Mouse (Mus musculus) induced T-regulatory cell, adult 2 months (primary cell): Measurements from ENCODE around the gene Nav1.

Experiments
- DNase-seq: peaks from one replicate; pipeline ENCODE4 v3.0.0-alpha.2; 2012; ENCODE audit warnings: low read depth

The Nav1 gene

DNA sequence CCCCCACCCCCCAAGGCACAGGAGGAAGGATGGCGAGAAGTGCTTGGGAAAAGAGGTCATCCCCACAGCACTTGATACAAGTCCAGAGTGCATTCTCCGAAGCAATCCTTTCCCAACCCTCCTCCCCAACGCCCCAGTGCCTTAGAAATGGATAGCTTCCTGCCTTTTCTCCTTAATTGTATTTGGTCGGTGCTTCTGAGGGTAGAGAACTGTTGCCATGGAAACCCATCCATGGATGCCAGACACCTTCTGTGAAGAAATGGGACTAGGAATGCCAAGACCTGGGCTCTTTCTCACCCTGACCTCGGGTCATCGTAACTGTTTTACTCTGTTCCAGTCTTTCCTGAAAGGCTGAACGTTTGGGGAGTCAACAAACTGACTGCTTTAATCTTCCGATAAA lies 26.1 kb downstream of the Nav1 start:
- no peak for DNase-seq

DNA sequence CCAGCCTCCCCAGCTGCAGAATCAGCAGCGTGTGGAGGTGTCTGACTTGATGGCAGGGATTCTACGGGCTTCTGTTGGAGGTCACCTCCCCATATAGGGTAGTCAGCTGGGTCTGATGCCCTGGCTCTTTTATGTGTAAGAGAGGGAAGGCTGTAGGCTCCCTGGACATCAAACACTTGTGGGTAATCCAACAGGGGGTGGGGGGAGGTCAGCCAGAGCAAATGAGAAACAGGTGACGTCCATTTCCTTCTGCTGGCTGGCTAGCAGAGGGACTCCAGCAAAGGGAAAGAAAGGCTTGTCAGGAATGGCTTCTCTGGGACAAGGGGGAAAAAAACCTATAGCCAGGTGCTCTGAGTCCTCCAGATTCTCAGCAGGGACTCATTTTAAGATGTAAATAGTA lies 28.0 kb downstream of the Nav1 start:
- DNase-seq, result no peak

DNA sequence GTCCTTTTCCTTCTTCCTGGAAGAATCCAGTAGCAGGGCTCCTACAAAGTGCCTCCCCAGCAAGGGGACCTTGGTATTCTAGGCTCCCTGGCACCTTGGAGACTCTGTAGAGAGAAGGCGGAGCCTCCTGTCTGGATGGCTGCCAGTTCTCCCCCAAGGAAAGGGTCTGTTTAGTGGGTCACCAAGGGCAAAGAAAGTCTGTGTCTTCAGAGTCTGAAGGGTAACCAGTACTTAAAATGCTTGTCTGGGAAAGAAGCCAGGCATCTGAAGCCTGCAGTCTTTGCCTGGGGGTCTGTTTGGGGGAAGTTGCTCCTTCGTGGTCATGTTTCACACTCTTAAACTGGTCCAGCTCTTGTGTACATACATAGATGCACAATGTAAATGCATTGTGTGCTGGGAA lies 29.3 kb downstream of the Nav1 start:
- DNase-seq, result no peak

DNA sequence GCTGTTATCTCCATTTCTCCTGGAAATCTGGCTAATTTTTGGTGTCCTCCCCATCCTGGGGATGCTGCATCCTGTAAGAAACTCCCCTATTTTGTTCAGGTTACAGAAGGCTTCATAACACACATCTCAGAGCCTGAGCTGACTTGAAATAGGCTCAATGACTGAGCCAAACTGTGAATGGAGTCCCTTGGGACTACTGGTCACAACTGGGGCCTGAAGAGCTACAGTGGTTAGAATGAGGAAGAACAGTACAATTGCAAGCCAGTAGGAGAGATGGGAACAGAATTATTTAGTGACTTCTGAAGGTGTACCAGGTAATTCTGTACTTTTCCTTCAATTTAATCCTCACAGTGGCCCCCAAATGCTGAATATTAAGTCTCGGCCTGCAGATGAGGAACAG lies 31.7 kb downstream of the Nav1 start:
- DNase-seq, result no peak

DNA sequence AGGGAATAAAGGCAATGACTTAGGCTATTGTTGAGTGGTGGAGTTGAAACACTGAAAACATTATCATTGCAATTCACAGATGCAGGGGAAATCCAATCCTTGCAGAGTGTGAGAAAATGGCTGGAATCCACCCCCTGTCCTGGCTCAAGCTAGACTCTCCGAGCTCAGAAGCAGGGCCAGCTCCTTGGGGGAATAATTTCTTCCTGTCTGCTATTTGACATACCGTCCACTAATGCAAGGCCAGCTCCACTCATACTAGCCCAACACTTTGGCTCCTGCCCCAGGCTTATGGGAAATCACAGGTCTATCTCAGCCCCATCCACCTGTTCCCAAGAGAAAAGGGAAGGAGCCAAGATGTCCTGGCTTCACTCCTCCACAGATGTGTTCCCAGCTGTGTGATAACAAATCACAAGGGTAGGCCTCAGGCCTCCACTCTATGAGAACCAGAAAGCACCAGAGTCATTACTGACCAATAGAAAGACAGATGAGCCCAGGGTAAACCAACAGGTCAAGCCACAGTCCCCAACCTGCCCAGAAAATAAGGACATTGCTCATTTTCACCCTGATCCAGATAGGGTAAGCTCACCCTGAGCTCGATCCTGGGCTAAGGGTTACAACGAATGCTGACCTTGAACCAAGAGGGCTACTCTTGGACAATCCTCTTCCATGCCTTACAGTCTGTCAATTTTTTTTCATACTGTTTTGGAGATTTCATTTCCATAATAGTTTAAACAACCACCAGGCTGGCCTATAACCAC lies 32.5 kb downstream of the Nav1 start:
- no peak for DNase-seq

DNA sequence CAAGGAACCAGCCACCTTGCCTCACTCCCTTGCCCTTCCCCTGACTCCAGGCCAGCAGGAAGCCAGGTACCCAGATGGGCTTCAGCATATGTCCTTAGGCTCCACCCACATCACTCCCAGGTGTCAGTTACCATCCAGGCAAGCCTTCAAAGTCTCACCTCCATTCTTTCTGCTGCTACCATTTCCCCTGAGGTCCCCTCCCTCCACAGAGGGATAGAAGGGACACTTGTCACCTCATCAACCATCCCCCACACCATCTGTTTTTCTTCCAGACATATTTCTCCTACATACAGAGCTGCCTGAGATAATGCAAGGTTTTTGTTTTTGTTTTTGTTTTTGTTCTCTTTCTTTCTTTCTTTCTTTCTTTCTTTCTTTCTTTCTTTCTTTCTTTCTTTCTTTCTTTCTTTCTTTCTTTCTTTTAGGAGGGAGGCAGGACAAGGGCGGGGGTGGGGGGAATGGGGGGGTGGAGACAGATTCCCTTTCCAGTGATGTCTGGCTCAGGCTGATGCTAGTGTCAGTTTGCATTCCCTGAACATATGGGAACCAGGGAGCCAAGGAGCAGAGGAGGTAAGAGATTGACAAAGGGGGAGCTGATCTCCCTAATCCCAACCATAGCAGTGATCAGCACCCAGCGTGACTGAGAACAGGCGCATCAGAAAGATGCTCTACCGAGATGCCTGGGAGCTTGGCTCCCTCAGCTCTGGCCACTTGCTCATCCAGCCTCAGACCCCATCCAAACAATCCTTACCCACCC lies 34.8 kb downstream of the Nav1 start:
- DNase-seq, result no peak

DNA sequence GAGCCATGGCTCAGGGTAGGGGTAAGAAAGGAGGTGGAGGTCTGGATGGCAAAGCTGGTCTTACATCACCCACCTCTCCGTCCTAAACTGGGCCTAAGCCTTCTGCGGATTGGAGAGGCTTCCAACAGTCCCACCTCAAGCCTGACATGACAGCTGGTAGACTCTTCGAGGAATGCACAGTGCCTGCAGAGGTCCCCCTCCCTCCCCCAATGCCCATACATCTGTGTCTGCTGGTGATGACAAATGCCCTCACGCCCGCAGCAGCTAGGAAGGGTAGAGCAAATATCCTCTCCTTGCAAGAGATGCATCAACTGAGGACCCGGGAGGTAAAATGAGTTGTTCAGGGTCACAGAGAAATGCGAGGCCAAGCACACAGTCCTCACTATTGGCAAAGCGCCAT lies 39.0 kb downstream of the Nav1 start:
- no peak for DNase-seq

DNA sequence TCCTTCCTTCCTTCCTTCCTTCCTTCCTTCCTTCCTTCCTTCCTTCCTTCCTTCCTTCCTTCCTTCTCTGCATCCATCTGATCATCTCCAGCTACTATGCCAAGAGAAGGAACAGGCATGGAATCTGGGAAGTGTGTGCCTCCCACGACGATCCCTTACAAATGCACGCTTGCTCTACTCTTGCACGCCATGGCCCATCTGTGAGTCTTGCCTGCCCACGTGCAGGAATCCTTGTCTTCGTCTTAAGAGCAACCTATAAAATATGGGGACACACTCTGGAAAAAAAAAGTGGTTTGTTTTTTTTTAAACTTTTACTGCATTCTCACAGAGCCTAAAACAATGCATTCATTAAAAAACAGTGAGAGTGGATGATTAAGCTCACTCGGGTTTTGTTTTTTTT lies 40.5 kb downstream of the Nav1 start:
- DNase-seq, result no peak

DNA sequence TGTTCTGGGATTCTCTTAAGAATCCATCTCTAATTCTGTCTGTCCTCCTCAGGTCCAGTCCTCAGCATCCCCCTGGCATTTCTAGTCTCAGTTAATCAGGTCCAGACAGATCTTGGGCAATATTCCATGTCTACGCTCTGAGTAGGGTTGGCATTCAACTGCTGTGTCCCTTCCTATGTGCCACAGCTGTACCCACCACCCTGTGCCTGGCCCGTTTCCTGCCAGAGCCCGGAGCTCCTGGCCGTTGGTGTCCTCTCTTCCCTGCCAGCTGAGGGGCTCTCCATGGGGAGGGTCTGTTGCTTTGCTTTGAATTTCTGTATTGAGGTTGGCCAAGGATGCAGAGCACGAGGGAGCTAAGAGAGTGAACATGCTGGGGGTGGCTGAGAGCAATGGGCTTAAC lies 41.3 kb downstream of the Nav1 start:
- DNase-seq, result no peak

DNA sequence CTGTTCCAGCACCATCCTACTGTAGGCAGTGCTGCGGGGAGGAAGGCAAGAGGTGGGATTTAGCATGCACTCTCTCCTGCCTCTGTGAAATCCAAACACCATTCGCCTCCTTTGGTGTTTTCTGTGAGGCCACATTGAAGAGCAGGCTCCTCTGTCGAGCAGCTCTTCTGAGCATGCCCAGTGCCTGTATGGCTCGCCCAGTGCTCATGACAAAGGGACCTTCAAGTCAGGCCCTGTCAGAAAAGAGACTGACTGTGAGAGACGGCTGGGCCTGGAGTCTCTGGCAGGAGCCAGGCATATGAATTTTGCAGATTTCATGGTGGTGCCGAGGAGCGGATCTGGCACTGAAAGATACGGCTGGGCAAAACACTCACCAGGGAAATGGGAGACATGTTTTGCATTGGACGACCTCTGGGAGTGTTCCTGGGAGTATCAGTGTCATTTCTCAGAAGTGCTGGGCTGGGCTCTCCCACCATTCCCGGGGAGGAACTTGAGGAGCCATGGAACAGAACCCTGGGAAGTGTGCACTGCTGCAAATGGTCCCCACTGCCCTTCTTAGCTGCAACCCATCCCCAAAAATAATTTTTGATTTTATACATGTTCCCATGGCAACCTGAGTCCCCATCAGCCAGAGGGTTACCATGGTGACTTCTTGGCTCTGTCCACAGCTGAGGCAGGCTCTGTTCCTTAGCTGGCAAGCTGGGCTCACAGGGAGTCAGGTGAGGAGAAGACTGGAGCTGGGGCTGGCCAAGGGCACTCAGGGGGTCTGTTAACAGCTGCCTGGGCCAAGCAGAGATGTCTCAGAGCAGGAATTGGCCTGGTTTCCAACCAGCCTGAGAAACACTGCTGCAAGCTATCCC lies 42.2 kb downstream of the Nav1 start:
- DNase-seq, result no peak

DNA sequence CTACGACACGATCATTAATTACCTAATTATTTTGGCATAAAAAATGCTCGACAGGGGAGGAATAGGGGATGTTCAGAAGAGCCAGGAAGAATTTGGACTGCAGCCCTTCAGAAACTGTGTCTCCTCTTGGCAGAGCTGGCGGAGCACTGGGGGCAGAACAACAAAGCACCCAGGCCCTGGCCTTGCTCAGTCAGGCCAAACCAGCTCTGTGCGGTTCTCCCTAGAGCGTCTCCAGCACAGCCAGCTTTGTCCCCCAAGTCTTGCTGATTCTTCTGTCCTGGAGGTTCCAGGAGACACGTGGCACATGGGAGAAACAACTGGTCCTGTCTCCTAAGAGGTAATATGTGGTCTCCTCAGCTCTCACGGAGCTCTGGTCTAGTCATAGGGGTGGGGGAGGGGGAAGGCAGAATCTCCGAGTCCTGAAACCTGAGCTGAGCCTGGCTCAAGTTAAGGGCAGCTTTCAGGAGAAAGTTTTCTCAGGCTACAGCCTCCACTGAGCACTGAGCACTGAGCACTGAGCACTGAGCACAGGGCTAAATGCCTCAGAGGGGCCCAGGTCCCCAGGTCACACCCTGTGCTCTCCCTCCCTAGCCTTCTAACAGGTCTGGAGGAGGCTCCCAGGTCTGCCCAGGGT lies 43.2 kb downstream of the Nav1 start:
- DNase-seq, result no peak

DNA sequence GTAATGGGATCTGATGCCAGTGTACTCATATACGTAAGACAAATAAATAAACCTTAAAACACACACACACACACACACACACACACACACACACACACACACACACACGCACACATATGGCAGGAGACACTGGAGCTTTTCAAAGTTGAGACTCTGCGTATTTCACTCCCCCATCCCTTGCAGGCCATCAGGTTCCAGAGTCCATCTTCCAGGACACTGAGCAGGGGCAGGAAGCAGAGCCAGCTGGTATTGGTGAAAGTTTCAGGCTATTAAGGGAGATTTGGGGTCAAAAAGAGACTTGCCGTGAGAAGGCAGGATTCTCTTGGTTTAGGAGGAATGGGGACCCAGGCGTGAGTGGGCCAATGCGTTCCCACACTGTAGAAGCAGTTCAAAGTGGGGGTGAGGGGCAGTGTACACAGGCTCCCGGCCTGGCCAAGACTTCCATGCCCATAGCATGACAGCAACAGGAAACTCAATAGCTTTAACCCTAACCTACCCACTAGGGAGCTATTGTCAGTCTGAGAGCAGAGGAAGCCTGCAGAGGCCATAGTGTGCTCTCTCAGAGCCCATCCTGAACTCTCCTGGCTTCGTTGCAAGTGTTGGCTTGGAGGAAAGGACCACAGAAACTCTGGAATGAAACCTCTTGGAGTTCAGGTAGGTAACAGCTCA lies 44.0 kb downstream of the Nav1 start:
- no peak for DNase-seq

DNA sequence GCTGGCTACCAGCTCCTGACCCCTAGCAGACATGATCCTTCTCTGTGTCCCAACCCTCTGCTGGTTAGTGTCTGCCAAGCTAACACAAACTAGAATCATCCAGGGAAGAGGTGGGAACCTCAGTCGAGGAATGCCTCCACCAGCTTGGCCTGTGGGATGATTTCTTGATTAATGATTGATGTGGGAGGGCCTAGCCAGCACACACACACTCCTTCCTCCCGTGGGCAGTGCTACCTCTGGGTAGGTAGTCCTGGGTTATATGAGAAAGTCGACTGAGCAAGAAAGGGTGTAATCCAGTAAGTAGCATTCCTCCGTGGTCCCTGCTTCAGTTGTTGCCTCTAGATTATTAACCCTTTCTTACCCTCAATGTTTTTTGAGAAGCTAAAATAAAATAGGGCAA lies 45.0 kb downstream of the Nav1 start:
- no peak for DNase-seq

DNA sequence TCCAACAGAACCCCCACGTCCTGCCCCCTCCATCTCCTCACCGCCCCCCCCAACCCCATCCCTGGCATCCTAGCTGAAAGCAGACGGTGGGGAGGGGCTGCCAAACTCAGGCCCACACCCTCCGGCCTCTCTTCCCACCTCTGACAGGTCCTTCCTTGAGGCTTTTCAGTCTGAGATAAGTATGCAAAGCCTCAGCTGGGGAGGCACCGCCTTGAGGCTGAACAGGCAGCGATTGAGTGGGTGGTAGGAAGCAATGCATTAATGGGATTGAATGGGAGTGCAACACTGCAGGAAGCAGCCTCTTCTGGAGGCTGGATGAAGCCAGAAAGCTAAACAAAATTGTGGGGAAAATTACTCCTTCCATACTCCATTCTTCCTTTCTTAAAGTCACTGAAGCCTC lies 45.8 kb downstream of the Nav1 start:
- DNase-seq, result no peak

DNA sequence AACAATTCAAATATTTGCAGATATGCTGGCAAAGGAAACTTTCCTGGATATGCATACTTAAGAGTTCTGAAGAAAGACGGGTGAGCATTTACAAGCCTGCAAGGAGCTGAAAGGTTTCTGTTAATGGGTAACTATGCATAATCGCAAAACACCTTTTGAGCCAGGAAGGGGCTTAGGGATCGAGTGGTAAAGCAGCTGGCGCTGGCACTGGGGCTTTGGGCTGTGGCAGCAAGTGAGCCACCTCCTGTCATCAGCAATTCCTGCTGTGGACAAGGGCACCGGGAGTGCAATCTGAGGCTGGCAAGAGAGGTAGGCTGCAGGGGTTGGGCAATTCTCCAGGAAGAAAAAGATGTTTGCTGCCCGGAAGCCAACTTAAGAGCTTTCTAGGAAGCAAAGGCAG lies 49.1 kb downstream of the Nav1 start:
- no peak for DNase-seq

DNA sequence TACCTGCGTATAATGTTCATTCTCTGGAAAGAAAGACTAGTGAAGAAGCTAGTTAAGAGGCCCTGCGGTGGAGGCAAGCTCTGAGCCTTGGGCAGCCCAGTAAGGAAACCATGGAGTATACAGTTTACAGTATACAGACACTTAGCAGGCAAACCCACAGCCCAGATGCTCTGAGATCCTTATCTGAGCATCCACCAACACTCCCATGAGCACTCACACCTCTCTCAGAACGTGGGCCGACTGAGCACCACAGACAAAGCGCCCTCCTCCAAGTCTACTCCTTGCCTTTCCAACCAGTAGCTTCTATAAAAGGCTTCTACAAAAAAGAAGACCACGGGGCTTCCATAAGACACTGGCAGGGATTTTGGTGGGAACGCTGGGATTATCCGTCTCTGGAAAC lies 51.2 kb downstream of the Nav1 start:
- no peak for DNase-seq

DNA sequence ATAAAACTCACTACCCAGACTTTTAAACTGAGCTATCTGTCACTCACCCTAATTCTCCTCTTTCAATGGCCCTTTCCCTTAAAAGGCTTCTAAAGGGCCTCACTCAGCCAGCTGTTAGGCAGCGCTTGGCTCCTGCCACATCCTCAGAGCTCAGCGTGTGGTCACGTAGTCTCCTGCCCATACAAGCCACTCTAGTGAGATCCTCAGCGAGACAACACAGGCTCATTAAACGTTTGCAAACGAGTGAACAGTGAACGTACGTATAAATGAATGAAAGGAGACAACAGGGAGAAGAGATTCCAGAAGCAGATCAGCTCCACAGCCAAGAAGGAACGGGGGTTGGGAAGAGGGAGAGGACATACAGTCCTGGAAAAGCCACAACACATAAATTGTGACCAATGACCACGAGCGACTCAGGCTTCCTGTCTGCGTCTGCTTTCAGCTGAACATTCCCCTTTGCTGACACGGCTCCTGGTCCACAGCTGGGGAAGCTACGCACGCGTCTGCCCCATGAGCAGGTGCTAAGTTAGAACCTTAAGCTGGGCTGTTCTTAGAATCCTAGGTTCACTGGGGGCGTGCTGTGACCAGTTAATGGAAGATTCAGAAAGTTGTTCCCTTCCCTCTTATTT lies 52.3 kb downstream of the Nav1 start:
- no peak for DNase-seq

DNA sequence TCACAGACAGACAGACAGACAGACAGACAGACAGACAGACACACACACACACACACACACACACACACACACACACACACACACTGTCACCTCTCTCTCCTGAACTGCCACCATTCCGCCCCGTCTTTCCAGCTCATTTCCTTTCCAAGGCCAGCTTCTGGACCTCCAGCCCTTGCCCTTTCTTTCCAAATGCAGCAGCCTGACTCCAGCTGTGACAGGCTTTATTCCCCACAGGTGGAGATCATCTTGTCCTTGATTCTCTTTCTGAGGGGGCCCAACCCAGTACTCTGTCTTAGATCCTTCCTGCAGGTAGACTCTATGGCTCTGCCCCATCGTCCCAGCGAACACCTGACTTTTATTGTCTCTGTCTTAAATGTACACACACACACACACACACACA lies 53.5 kb downstream of the Nav1 start:
- no peak for DNase-seq

DNA sequence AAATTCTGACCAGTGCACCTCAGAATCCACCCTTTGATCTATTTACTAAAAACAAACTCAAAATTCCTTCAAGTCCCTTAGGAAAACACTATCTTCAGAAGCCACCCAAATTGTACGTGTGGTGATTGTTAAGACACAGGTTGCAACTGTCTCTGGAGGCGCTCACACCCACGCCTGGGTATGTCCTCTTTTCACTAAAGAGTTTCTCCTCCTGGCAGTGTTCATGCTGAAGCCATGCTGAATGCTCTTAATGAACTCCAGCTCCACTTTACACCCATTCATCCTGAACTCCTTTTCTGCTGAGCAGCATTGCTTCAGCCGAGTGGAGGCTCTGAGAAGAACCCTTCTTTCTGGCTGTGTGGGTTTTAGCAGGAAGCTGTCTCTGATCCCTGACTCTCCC lies 53.9 kb downstream of the Nav1 start:
- no peak for DNase-seq

DNA sequence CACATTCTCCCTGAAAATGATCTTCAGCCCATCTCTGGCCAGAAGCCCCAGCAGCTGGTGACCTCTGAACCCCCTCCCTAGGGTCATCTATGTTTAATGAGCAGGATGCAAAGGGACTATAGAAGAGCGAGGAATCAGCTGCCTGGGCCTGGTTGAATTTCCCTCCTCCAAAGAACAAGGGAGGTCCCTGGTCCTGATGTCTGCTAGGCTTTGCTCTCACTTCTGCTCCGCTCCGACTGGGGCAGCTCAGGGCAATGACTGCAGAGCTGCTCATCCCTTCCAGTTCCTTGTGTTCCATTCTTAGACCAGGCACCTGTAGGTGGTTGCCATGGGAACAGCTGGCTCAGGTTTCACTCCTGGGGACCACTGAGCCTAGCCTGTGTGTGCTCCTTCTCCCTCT lies 56.2 kb downstream of the Nav1 start:
- DNase-seq, result no peak

DNA sequence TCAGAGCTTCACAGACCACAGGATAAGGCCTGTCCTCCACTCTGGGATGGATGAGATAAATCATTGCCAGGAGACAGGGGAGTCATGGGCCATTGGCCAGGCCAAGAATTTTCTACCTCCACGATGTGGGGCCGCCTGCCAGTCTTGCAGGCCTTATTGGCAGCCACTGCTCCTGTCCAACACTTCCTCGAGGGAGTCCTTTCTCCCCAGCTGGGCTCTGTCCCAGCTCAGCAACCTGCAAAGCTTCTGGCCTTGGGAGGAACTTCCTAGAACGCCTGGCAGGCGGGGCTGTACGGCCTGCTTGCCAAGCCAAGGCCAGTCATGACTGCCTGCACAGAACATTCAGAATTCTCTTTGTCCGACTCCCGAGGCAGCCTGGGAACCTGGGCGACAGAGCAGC lies 58.3 kb downstream of the Nav1 start:
- DNase-seq, result no peak
